Mouse (Mus musculus) liver, embryonic 14.5 days (tissue): ENCODE measurements at regions not wholly inside any gene's neighbourhood (a gene's known extent, or its start where the extent isn't known, plus 50 kb on each side); places are given as distances from the start of the nearest gene placed in this dataset.

Experiments
- ATAC-seq: fragments of 200-750 bp; cut with Nextera tagmentation; 2 replicates; pipeline ENCODE4 v1.8.0; 2017; ENCODE audit warnings: moderate number of reproducible peaks, mild to moderate bottlenecking, moderate library complexity; ENCODE audit not compliant: insufficient read depth
- DNase-seq, 3 experiments: peaks; one replicate each; pipeline ENCODE4 v3.0.0-alpha.2; 2012 to 2013; ENCODE audit warnings: low read depth in 3 of 3, low spot score in 3 of 3
- H3K27ac ChIP-seq: fragments of 300-500 bp; sonication (generic); 2 replicates; pipeline ENCODE4 v1.5.1; 2014; ENCODE audit warnings: moderate library complexity, mild to moderate bottlenecking, control low read depth, inconsistent platforms
- H3K27me3 ChIP-seq: fragments of 300-500 bp; sonication (generic); 2 replicates; pipeline ENCODE4 v1.6.1; 2014; ENCODE audit warnings: mild to moderate bottlenecking, low read length, moderate library complexity; ENCODE audit not compliant: control insufficient read depth, insufficient read depth
- H3K36me3 ChIP-seq: fragments of 300-500 bp; sonication (generic); replicated peaks from 2 replicates; pipeline ENCODE4 v1.6.1; 2014; ENCODE audit warnings: low read depth; ENCODE audit not compliant: control insufficient read depth, insufficient read depth
- H3K4me1 ChIP-seq, 2 experiments: fragments of 200-500 bp in 1 of 2; fragments of 300-500 bp in 1 of 2; sonication (generic) in 1 of 2; replicated peaks; 2 replicates each; pipeline ENCODE4 v1.6.1; 2012 to 2014; ENCODE audit warnings: antibody characterized with exemption in 1 of 2, inconsistent platforms in 1 of 2, low read length in 1 of 2; ENCODE audit not compliant: control insufficient read depth in 2 of 2, insufficient read depth in 2 of 2
- H3K4me2 ChIP-seq: fragments of 300-500 bp; sonication (generic); 2 replicates; pipeline ENCODE4 v1.6.1; 2014; ENCODE audit warnings: low read depth, mild to moderate bottlenecking, control low read depth, moderate library complexity
- H3K4me3 ChIP-seq, 2 experiments: fragments of 200-500 bp in 1 of 2; fragments of 300-500 bp in 1 of 2; sonication (generic) in 1 of 2; 2 replicates each; pipeline ENCODE4 v1.5.1; 2012 to 2014; ENCODE audit warnings: low read depth in 2 of 2, low read length in 2 of 2, mild to moderate bottlenecking in 2 of 2, control low read depth in 1 of 2, inconsistent platforms in 1 of 2, moderate library complexity in 1 of 2; ENCODE audit not compliant: insufficient read depth in 1 of 2
- H3K9ac ChIP-seq: fragments of 300-500 bp; sonication (generic); replicated peaks from 2 replicates; pipeline ENCODE4 v1.6.1; 2014; ENCODE audit warnings: mild to moderate bottlenecking, control low read depth, moderate library complexity
- H3K9me3 ChIP-seq: fragments of 300-500 bp; sonication (generic); 2 replicates; pipeline ENCODE4 v1.6.1; 2016; ENCODE audit warnings: low read length, mixed read lengths; ENCODE audit not compliant: control insufficient read depth
- CTCF ChIP-seq: IDR thresholded peaks from 2 replicates; pipeline ENCODE4 v1.5.1; 2016; ENCODE audit warnings: antibody characterized with exemption, low read depth, control low read depth
- EP300 ChIP-seq: IDR thresholded peaks from 2 replicates; pipeline ENCODE4 v1.6.1; 2016; ENCODE audit warnings: antibody characterized with exemption, low read depth
- WGBS: fragments of 180-500 bp; shearing (Covaris S2); extraction: QIAGEN DNeasy Blood & Tissue Kit; methylation state at CpG from one replicate; pipeline ENCODE4 v1.1.7; 2014; ENCODE audit not compliant: insufficient replicate concordance; 5-methylcytosine and 5-hydroxymethylcytosine counted together

GRCm38 (mm10) chr12:49084505-49084904 is 298.0 kb upstream of the Foxg1 start:
- Histone ChIP-seq H3K36me3 (no peaks in the 10 kb centered on the region), H3K4me2 (no peak overlapping the region), H3K9ac (no peak overlapping the region), H3K9me3 (no peaks in the 10 kb centered on the region), H3K4me1 (no peaks in the 10 kb centered on the region), H3K4me3 (no peak overlapping the region), H3K27me3 (no peaks in the 10 kb centered on the region), H3K27ac (no peak overlapping the region)
- DNase-seq (no peak), ATAC-seq (no peak)
- TF ChIP-seq EP300 (no peak), CTCF (no peak)

GRCm38 (mm10) chr12:49086076-49086475 is 296.4 kb upstream of the Foxg1 start:
- no peaks in the 10 kb centered on the region for H3K4me1 ChIP-seq
- no peaks in the 10 kb centered on the region for H3K9me3 ChIP-seq
- no peak overlapping the region for H3K4me3 ChIP-seq
- no peak overlapping the region for H3K9ac ChIP-seq
- DNase-seq, result no peak
- no peak for ATAC-seq
- WGBS, result 63% methylated on average over 2 of the region's 2 CpGs
- TF ChIP-seq EP300, result no peak
- no peak for TF ChIP-seq CTCF
- no peaks in the 10 kb centered on the region for H3K36me3 ChIP-seq
- H3K4me2 ChIP-seq, result no peak overlapping the region
- H3K27me3 ChIP-seq, result no peaks in the 10 kb centered on the region
- no peak overlapping the region for H3K27ac ChIP-seq

- Histone ChIP-seq H3K4me3 (no peak overlapping the region), H3K27me3 (no peaks in the 10 kb centered on the region), H3K9me3 (no peaks in the 10 kb centered on the region), H3K27ac (no peak overlapping the region), H3K9ac (no peak overlapping the region), H3K4me1 (no peaks in the 10 kb centered on the region), H3K36me3 (no peaks in the 10 kb centered on the region), H3K4me2 (no peak overlapping the region)
- no peak for ATAC-seq
- 54% methylated on average over 1 of the region's 1 CpGs for WGBS
- DNase-seq, result no peak
- TF ChIP-seq EP300 (no peak), CTCF (no peak)
Measured at GRCm38 (mm10) chr12:49090177-49090576, 292.3 kb upstream of the Foxg1 start.

DNA sequence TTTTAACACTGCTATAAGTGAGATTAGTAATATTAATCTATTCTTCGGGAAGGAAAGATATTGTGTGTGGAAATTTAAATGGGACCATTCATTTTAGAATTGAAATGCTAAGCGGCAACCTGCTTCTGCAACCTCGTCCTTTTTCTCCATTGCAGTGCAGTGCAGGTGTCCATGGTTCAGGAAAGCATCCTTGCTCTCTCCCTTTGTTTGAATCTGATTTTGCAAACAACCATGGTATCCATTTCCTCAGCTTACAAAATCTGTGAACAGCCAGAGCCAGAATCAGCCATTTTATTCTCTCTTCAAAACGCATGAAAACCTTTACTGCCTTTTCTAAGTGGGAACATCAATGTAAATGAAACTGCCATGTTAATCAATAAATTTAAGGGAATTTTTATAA is 276.5 kb upstream of the Foxg1 start:
- Histone ChIP-seq H3K27ac (no peak overlapping the region), H3K9me3 (no peaks in the 10 kb centered on the region), H3K4me2 (no peak overlapping the region), H3K27me3 (no peaks in the 10 kb centered on the region), H3K36me3 (no peaks in the 10 kb centered on the region), H3K4me3 (no peak overlapping the region), H3K9ac (no peak overlapping the region), H3K4me1 (no peaks in the 10 kb centered on the region)
- WGBS, result 41% methylated on average over 4 of the region's 4 CpGs
- no peak for TF ChIP-seq EP300
- no peak for TF ChIP-seq CTCF
- DNase-seq (no peak), ATAC-seq (no peak)

GRCm38 (mm10) chr12:49106399-49107382 is 275.8 kb upstream of the Foxg1 start:
- no peak for ATAC-seq

More at GRCm38 (mm10) chr12:49106399-49107382, 275.8 kb upstream of the Foxg1 start:
- Histone ChIP-seq H3K9ac (no peak overlapping the region), H3K4me2 (no peak overlapping the region), H3K4me1 (no peaks in the 10 kb centered on the region), H3K4me3 (no peak overlapping the region), H3K27me3 (no peaks in the 10 kb centered on the region), H3K36me3 (no peaks in the 10 kb centered on the region), H3K9me3 (no peaks in the 10 kb centered on the region), H3K27ac (no peak overlapping the region)
- no peak for DNase-seq
- TF ChIP-seq EP300 (no peak), CTCF (no peak)
- WGBS, result 40% methylated on average over 7 of the region's 7 CpGs
